Mouse (Mus musculus) left cerebral cortex, postnatal 10 days (tissue): ENCODE data around the gene Plcb3. TPM values are rescaled to one million over a fixed set of nuclear protein-coding genes. Genes with fewer than 3 reads are reported as not detected.

ENCODE experiments used
- DNase-seq, 2 experiments: peaks; one replicate each; pipeline ENCODE4 v3.0.0; 2021 to 2022; ENCODE audit warnings: low spot score in 2 of 2, mixed read lengths in 1 of 2; ENCODE audit errors: extremely low spot score in 1 of 2
- intact Hi-C: fragments of 180-260 bp; cut with DNase I; formaldehyde crosslinking; loops from one replicate; pipeline ENCODE4 v1.15.1; 2025
- total RNA-seq, 2 experiments: library from RNA; stranded (reverse); gene quantifications; 2 replicates each; pipeline ENCODE4 v1.2.3; 2021

Plcb3 gene
- total RNA-seq, 2 experiments from 2014 or later: 11.2 to 11.6 TPM

DNA sequence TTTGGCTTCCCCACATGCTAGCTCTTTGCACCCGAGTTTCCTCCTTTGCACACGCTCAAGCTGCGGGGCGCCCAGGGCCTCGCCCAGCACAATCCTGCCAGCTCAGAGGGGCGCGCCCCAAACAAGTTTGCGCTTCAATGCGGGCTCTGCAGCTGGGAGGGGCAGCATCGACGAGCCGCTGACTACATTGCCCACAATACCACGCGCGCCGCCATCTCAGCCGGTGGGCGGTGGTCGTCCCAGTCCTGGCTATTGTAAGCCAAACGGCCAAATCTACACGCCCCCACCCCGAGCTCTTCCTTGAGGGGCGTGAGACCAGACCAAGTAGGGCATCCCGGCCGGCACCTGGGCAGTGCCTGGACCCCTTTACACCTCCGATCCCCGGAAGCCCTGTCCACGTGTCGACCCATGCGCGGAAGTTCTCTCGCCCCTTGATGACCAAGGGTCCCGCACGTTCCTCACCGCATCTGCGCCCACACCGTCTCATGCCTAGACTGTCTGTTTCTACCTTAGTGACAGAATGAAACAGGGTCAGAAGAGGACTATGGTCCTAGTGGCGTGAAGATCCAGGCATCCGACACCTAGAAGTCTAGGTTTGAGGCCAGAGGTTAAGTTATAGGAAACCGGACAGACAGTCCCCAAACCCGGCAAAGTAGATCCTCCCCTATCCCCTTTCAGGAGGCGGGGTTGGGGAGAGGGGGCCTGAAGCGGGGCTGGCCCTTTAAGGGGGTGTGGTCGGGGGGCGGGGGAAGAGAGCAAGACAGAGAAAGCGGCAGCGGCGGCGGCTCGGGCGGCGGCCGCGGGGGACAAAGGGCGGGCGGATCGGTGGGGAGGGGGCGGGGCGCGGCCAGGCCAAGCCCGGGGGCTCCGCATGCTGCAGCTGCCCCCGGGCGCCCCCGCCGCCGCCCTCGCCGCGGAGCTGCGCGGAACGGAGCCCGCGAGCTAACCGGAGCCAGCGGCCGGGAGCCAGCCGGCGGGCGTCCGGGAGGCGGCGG, 1.8 kb downstream of the Plcb3 start, which contains the start of gene Ppp1r14b:
Gene Ppp1r14b (plus strand): TSS at position 758 of the 995 bp plus-strand sequence.
- peak; percentile 62 to 93 for DNase-seq
- intact Hi-C loops: loop anchor here (5.0 kb wide), 1 partner anchor 32 kb away; the partner anchor contains the start of genes Bad and Gpr137

DNA sequence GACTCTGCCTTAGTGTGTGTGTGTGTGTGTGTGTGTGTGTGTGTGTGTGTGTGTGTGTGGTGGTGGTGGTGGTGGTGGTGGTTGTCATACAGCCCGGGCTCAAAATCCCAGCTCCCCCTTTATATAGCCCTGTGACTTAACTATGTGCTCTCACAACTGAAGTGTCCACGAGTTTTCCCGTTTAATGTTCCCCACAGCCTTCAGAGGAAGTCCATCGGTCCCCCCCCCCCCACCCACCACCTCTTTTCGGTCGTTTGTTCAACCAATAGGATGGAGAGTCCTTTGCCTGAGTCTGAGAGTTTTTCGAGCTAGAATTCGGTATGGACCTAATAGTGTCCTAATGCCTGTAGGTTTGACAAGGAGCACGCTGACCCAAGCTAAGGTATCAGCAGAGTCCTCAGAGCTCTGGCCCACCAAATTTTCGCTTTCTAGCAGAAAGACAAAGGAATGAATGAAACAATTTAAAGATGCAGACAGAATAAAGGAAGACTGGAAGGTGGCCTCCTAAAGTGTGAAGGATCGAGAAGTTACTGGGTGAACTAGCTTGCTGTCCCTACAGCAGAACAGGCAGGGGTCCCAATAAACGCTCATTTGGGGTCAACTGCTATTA, 2.6 kb downstream of the Plcb3 start:
- no peak for DNase-seq

DNA sequence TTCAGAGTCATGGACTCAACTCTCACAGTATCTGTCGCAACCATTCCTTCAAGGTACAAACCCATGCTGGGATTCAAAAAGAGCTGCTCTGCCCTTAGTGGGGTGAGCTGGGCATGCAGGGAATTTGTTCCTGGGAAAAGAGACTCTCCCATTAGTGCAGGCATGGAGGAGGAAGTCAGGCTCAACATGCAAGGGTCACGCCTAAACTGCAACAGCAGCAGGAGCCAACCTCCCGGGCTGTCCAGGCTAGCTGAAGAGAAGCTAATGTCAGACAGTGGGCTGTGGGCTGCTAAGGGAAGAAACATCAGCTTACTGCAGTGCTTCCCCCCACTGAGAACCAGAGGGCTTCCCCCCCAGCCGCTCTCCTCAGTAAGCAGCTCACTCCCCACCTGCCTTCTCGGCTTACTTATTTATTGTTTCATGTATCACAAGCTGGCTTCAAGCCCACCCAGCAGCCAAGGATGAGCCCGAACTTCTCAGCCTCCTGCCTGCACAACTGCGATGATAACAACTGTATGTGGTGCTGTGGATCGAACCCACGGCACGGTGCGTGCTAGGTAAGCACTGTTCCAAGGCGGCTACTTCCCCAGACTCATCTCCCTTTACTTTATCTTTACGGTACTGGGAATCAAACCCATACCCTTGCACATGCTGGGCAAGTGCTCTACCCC, 3.9 kb downstream of the Plcb3 start:
- intact Hi-C loops: no loop called here
- DNase-seq: no peak

More for the DNA sequence above, 2.6 kb downstream of the Plcb3 start:
- intact Hi-C loops: no loop called here

DNA sequence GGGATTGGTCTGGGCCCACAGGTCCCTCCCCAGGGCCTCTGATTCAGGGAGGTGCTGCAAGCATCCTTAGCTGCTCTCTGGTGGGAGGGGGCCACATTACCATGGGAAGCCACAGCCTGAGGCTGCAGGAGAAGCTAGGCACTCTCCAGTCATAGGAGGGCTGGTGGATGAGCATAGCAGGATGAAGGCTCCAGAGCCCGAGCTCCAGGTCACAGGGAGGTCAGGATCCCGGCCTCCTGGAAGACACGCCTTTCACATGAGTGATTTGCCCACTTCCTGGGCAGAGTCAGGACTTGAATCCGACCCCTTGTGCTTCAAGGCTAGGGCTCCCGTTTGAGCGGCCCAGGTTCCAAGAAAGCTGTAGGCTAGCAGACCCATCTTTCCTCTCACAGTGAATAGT, 4.6 kb downstream of the Plcb3 start:
- intact Hi-C loops: no loop called here
- no peak for DNase-seq

DNA sequence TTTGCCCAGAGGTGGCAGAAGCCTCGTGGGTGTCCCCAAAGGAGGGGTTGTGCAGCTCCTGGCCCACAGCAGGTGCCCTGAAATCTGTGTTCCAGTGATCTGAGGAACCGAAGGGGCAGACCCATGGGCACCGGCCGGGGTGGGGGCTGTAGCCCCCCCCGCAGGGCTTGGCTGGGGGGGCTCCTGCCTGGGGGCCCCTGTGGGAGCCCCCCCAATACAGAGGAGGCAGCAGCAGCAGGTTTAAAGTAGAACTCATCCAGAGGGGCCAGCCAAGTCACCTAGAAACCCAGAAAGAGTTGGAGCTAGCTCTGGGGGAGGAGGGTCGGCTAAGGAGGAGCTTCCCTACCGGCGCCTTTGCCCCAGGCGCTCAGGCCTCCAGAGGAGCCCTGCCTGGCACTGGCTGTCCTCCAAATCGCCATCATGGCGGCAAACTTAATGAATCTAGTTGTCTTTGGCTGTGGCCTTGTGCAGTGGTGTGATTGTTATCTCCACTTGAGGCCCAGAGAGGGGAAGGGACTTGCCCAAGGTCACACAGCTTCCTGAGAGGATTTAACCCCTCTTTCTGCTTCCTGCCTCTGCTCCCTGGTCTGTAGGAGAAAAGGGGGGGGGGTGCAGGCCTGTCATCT, 5.7 kb downstream of the Plcb3 start:
- no peak for DNase-seq
- intact Hi-C loops: no loop called here

DNA sequence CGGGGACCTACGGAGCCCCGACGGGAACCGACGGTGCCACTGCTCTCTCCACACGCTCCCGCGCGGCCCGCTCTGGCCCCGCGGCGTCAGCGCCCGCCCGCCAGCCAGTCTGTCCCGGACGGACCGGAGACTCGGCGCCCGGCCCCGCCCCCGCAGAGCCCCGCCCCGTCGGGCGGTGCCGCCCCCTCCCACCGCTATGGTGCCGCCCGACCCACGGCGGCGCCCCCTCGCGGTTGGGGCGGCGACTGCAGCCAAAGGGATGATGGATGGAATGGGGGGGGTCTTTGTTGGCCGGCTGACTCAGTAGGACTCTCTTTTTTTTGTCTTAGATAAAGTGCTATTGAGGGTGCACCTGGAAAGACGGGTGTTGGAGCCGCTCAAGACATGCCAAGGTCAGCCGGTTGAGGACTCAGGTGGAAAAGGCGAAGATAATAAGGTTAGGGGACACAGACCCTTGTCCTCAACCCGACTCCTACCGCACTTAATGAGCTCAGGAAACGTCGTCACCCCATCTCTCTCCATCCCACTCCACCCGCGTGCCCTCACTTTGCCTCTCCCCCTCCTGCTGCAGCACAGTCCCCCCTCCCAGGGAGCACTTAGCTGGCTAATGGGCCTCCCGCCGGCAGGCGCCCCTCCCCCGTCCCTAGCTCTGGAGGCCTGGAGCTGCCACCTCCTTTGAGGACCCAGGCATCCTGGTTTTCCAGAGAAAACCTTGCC, 6.4 kb downstream of the Plcb3 start:
- intact Hi-C loops: no loop called here

DNA sequence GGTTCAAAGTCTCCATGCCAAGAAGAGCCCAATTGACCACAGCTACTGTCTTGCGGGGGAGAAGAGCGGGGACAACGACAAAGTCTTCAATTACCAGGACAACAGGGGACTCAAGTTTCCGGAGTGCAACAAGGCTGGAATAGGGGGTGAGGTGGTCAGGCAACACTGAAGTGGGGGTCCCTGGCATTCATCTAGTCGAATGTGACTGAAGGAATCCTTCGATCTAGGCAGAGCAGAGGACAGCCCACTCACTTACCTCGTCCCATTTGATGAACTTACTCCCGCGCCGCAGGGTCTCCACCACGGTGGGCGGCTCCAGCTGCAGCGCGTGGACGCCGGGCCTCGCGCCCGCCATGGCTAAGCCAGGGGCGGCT, 7.0 kb downstream of the Plcb3 start:
- no peak for DNase-seq
- intact Hi-C loops: no loop called here

More for the DNA sequence above, 6.4 kb downstream of the Plcb3 start:
- DNase-seq: peak in 1 of 2 experiments; percentile 82

DNA sequence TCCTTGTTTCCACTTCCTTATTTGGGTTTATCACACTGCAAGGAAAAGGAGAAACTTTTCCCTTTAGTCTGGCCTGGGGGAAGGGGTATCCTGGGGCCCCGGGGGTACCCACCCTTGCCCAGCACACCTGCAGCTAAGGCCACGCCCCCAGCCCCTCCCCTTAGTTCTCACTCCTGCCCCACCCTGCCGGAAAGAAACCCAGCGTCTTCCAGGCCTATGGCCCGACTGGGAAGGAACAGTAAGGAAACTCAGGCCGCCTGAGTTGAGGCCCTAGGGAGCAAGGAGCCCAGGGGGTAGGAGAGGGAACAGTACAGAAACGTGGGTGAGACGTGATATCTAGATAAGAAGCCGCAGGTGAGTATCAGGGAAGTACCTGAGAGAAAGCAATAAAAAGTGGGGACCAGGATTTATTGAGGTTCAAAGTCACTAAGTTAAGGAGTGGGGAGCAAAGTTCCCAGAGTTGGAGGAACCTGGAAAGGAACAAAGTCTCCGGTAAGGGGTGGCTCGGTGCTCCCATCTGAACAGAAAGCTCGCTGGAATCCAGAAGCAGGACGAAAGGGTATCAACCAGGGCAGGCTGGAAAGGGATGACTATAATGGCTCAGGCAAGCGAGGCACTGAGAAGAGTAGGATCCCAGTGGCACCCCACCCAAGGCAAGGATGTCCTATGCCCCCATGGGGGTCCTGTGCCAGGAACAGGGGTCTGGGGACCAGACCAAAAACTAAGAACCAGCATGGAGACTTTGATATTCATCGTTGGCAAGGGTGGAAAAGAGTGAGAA, 7.6 kb downstream of the Plcb3 start:
- intact Hi-C loops: no loop called here
- no peak for DNase-seq

DNA sequence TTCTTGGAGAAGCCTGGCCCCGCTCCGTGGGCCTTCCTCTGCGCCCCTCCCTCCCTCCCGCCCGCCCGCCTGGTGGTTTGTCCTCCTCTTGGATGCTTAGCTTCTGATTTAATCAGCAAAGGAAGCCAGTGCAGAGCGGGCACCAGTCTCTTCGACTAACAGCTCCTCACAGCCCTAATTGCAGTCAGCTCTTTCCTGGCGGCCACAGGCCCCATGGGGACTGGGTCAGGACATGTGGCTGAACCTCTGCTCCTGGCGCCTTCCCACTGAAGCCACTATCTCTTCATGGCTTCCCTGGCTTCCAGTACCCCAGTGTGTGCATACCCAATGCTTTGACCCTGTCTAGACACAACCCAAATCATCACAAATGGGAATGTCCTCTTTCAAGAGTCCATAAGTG, 19.8 kb downstream of the Plcb3 start:
- DNase-seq: no peak
- intact Hi-C loops: no loop called here

DNA sequence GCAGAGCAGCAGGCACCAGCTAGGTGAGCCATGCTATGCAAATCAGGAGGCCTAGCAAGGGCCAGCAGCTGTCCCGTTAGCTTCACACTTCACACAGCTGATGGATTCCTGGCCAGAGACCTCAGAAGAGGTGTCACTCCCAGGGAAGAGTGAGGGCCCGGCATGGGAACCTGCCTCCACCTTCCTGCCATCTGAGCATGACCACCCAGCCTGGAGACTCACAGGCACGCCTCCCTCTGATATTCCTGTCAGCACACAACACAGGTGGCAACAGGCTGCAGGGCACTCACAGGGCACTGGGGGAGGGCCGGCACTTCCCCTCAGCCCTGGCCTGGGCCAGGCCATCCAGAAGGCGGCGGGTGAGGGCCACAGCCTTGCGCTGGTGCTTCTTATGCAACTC, 20.8 kb downstream of the Plcb3 start:
- DNase-seq: no peak
- intact Hi-C loops: no loop called here

DNA sequence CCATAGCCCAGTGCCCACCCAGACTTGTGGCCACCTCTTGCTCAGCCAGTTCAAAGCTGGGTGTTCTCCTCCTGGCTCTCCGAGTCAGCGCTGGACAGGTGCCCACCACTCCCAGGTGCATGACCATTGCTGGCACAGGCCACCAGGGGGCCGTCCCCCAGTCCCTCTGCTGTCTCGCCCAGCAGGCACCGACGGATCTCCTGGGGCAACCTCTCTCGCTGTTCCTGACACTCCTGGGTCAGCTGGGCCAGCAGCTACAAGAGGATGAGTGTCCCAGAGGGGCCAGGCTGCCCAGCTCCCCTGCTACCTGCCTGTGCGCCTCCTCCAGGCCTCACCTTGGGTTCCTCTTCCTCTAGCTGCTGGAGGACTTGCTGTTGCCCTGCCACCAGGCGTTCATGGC, 22.2 kb downstream of the Plcb3 start:
- intact Hi-C loops: no loop called here

DNA sequence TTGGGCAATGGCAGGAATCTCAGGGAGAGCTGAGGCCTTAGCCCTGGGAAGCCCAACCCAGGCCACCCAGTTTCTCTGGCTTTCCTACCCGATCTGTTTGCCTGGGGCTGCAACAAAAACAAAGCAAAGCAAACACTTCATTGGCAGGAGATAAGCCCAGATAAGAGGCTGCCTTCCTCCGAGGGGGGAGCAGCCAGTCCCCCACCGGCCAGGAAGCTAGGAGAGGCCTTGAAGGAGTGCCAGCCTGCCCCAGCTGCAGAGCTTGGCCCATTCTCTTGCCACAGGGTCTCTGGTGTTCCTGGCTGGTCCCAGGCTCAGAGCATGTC, 23.6 kb downstream of the Plcb3 start:
- peak in 1 of 2 experiments; percentile 72 for DNase-seq
- intact Hi-C loops: no loop called here

More for the DNA sequence above, 22.2 kb downstream of the Plcb3 start:
- DNase-seq: peak in 1 of 2 experiments; percentile 68

DNA sequence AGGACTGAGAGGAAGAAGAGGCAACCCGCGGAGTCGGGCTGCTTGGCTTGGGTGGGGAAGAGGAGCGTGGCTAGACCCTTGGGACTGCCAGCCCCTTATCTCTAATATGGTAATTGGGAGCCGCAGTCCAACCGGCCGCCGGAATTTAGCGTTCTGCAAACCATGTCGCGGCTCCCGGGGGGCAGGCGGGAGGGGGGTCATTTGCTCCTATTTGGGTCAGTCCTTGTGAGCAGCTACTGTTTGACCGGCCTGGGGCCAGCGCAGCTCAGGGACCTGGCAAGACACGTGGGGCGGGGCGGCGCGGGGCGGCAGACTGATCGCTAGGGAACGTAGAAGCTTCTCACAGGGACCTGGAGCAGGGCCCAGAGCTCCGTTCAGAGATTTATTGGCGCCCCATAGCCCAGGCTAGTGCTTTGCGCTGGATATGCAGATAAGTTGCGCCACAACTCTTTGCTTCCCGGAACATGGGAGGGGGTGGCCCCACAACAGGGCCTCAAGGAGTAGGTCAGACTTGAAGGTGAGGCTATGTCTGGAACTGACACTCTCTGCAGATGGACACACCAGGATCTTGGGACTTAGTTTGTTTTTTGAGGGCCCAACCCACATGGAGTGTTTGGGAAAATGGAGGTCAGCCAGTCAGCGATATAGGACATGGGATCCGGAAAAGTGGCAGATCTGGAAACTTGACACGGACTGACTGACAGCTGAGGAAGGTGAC, 24.1 kb downstream of the Plcb3 start:
- peak; percentile 71 to 88 for DNase-seq
- intact Hi-C loops: no loop called here

DNA sequence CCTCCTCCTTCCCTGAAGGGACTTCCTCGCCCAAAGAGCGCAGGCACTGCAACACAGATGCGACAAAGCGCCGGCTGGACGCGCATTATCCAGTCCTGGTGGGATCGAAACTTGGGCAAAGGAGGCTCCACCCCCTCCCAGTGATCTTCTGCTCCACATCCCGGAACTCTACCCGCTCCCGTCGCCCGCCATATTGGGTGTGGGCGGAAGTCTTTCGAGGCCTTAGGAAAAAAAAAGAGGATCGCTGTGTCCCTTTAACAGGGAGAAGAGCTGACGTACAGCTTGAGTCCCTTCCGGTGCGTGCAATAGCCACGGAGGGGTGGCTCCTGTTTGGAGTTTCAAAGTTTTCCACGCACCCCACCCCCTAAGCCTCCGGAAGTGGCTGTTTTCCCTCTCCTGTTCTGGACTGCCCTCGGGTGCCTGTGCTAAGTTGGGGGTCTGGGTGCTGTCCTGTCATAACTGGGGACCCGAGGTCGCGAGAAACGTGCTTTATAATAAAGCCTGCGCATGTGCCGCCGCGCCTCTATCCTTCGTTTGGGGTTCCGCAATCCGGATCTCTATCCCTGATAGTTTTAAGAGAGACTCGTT, 24.8 kb downstream of the Plcb3 start:
- intact Hi-C loops: no loop called here
- DNase-seq: peak; percentile 93 to 95

DNA sequence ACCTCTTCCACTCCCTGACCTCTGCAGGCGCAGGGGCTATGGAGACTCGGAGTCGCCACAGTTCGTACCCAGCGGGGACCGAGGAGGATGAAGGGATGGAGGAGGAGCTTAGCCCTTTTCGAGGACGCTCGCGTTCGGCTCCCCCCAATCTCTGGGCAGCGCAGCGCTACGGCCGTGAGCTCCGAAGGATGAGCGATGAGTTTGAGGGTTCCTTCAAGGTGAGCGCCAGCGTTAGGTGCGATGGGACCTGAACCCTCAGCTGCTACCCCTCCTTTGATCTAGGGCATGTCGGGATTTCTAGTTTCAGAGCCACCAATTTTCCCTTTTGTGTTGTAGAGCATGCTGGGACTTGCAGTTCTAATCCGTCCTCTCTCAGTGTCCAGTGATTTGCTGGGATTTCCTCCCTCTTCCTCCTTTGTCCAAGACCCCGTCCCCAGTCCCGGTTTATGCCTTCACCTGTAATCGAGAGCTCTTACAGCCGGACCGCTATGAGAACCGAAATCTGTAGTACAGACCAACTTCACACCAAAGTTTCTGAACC, 25.6 kb downstream of the Plcb3 start:
- peak; percentile 46 to 68 for DNase-seq
- intact Hi-C loops: no loop called here

DNA sequence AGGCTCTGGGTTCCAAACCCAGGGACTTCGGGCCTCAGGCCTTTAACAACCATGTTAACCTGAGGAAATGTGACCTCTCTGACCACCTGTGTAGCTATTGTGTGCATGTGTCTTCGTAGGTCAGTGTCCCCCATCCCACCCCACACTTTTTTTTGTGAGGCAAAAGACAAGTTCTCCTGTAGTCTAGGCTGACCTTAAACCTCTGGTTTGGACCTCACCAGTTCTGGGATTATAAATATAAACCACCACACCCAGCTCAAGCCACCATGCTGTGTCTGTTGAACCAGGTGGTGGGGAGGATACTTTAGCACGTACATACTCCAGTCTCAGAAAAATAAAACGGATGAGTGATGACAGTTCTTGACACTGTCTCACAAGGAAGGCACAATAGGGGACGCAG, 26.3 kb downstream of the Plcb3 start:
- intact Hi-C loops: no loop called here
- DNase-seq: no peak

DNA sequence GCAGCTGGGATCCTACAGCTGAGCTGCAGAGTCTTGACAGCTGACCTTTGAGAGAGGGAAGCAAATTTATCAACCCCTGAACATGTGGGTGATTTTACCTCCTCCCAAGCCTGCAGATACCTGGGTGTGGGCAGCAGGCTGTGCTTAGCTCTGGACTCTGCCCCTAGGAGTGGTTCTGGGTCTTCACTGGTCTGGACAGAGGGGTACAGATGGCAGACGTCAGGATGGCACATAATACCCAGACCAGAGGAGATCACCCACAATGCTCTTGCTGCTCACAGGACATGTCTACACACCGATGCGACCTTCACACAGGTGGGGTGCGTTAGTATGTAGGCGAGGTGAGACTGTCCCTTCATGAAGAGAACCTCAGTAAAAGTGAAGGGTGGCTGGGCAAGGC, 26.7 kb downstream of the Plcb3 start:
- DNase-seq: peak in 1 of 2 experiments; percentile 14
- intact Hi-C loops: no loop called here
